Mouse (Mus musculus) lung, postnatal 0 days (tissue): Measurements from ENCODE around the gene Junb.

ENCODE experiments used
- CTCF ChIP-seq: IDR thresholded peaks from 2 replicates; pipeline ENCODE4 v1.5.1; 2016; ENCODE audit warnings: antibody characterized with exemption, mild to moderate bottlenecking
- EP300 ChIP-seq: IDR thresholded peaks from 2 replicates; pipeline ENCODE4 v1.6.1; 2016; ENCODE audit warnings: antibody characterized with exemption, mild to moderate bottlenecking, control low read depth

DNA sequence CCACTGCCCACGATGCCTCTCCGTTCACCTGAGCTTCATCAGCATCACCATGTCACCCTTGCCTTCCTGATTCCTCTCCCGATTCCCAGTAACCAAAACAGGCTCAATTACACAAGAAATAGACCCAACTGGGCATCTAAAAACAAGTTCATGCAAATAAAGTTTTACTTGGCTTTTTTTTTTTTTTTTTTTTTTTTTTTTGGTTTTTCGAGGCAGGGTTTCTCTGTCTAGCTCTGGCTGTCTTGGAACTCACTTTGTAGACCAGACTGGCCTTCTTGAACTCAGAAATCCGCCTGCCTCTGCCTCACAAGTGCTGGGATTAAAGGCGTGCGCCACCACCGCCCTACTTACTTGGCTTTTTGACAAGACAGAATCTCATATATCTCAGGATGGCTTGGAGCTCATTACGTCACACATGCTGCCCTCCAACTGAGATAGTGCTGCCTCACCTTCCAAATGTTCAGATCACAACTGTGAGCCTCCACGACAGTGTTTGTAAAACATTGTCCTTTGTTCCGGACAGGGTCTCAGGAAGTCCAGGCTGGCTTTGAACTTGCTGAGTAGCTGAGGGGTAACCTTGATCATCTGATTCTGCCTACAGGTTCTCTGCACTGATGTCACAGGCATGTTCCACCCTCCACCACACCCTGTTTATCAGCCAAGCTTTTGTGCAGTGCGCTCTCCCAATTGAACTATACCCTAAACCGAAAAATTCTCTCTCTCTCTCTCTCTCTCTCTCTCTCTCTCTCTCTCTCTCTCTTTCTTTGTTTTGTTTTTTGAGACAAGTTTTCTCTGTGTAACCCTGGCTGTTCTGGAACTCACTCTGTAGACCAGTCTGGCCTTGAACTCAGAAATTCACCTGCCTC is 40.7 kb downstream of the Junb start:
- TF ChIP-seq CTCF (no peak), EP300 (no peak)
